Mouse (Mus musculus): ENCODE data around the gene Bst2.

DNA sequence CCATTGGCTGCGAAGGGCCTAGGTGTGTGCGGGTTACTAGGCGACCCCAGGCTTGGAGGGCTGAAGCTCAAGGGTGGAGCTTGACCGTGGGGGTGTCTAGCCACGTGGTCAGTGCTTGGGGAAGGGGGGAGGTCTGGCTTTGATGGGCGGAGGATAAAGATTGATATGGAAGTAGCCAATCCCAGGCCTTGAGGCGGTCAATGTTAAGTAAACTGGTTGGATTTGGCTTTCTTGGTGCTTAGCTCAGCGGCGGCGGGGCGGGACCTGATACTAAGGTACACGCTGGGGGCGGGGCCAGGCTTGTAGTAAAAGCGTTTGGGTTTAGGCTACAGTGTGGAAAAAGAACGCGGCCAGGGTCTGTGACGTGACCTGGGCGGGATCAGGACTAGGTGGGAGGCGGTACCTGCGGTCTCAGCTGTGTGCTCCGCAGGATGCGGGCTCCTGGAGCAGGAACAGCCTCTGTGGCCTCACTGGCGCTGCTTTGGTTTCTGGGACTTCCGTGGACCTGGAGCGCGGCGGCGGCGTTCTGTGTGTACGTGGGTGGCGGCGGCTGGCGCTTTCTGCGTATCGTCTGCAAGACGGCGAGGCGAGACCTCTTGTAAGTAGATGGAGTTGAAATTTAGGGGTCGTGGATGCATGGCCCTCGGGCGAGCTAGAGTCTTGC lies 33.2 kb upstream of the Bst2 start:
- no peak for TF ChIP-seq POLR2A (IDR thresholded peaks at IDR 0.05; ENCODE audit: borderline replicate concordance, low read depth, low read length)
- TF ChIP-seq CTCF (IDR thresholded peaks at IDR 0.05; ENCODE audit: low read depth, low read length), result no peak

All from bone marrow macrophage, adult 2 months (primary cell).